Mouse (Mus musculus): ENCODE measurements around the gene Zic2.

Gene Zic2

GRCm38 (mm10) chr14:122468971-122469755 is 6.1 kb upstream of the Zic2 start:
- no peak for TF ChIP-seq GATA4 (IDR thresholded peaks at IDR 0.05; ENCODE audit: insufficient replicate concordance, low read length)

GRCm38 (mm10) chr14:122471449-122472085 is 3.7 kb upstream of the Zic2 start:
- no peak for TF ChIP-seq GATA4 (IDR thresholded peaks at IDR 0.05; ENCODE audit: insufficient replicate concordance, low read length)

- TF ChIP-seq GATA4 (IDR thresholded peaks at IDR 0.05; ENCODE audit: insufficient replicate concordance, low read length): no peak
Observed at GRCm38 (mm10) chr14:122472161-122472560, 3.1 kb upstream of the Zic2 start.

- no peak for TF ChIP-seq GATA4 (IDR thresholded peaks at IDR 0.05; ENCODE audit: insufficient replicate concordance, low read length)
Observed at GRCm38 (mm10) chr14:122472647-122473046, 2.6 kb upstream of the Zic2 start.

GRCm38 (mm10) chr14:122473211-122473751 is 2.0 kb upstream of the Zic2 start:
- no peak for TF ChIP-seq GATA4 (IDR thresholded peaks at IDR 0.05; ENCODE audit: insufficient replicate concordance, low read length)

GRCm38 (mm10) chr14:122474041-122474890 is 969 bp upstream of the Zic2 start:
- no peak for TF ChIP-seq GATA4 (IDR thresholded peaks at IDR 0.05; ENCODE audit: insufficient replicate concordance, low read length)

- no peak for TF ChIP-seq GATA4 (IDR thresholded peaks at IDR 0.05; ENCODE audit: insufficient replicate concordance, low read length)
Observed at GRCm38 (mm10) chr14:122475557-122476040, 364 bp downstream of the Zic2 start.

- no peak for TF ChIP-seq GATA4 (IDR thresholded peaks at IDR 0.05; ENCODE audit: insufficient replicate concordance, low read length)
Observed at GRCm38 (mm10) chr14:122476041-122476821, 996 bp downstream of the Zic2 start.

- TF ChIP-seq GATA4 (IDR thresholded peaks at IDR 0.05; ENCODE audit: insufficient replicate concordance, low read length): no peak
Observed at GRCm38 (mm10) chr14:122476822-122477215, 1.6 kb downstream of the Zic2 start.

- TF ChIP-seq GATA4 (IDR thresholded peaks at IDR 0.05; ENCODE audit: insufficient replicate concordance, low read length): no peak
Observed at GRCm38 (mm10) chr14:122477261-122477671, 2.0 kb downstream of the Zic2 start.

GRCm38 (mm10) chr14:122477971-122478573 is 2.8 kb downstream of the Zic2 start:
- TF ChIP-seq GATA4 (IDR thresholded peaks at IDR 0.05; ENCODE audit: insufficient replicate concordance, low read length): no peak

GRCm38 (mm10) chr14:122478574-122479011 is 3.4 kb downstream of the Zic2 start:
- no peak for TF ChIP-seq GATA4 (IDR thresholded peaks at IDR 0.05; ENCODE audit: insufficient replicate concordance, low read length)

- TF ChIP-seq GATA4 (IDR thresholded peaks at IDR 0.05; ENCODE audit: insufficient replicate concordance, low read length): no peak
Observed at GRCm38 (mm10) chr14:122479461-122480109, 4.3 kb downstream of the Zic2 start.
